Mouse (Mus musculus): ENCODE results near the gene Olfr1097.

Olfr1097 gene

GRCm38 (mm10) chr2:86892116-86892515 lies at the start of gene Olfr1097:
Olfr1097 (minus strand) TSS chr2:86892216.
- DNase-seq: no peak

- no peak for DNase-seq
Measured at GRCm38 (mm10) chr2:86926557-86926956, 34.5 kb upstream of the Olfr1097 start.

- no peak for DNase-seq
Measured at GRCm38 (mm10) chr2:86924445-86924844, 32.4 kb upstream of the Olfr1097 start, which contains the start of gene Olfr1098. Olfr1098 (minus strand) TSS chr2:86924545.

GRCm38 (mm10) chr2:86905647-86906046 lies 13.6 kb upstream of the Olfr1097 start:
- no peak for DNase-seq

GRCm38 (mm10) chr2:86874702-86875101 lies 17.3 kb downstream of the Olfr1097 start, which contains the start of gene Gm13723:
Gm13723 (minus strand) TSS chr2:86874802.
- no peak for DNase-seq

- DNase-seq: no peak
Measured at GRCm38 (mm10) chr2:86851596-86851995, 40.4 kb downstream of the Olfr1097 start, which contains the start of gene Olfr1095. Olfr1095 (minus strand) TSS chr2:86851696.
